ENCODE assay signal across 10 mouse cellular contexts in the genomic region with DNA sequence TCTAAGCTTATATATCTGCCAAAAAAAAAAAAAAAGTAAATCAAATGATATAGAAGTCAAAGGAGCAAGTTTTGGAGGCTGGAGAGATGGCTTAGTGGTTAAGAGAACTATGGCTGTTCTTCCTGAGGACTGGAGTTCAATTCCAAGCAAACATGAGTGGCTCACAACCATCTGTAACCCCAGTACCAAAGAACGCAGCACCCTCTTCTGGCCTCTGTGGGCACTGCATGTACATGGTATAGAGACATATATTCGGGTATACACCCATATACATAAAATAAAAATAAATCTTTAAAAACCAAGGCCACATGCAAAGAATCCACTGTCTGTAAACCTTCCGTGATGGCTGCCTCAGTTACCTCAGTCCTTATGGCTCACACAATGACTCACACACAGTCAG. TPM values are rescaled to one million over a fixed set of nuclear protein-coding genes. Genes with fewer than 3 reads are reported as not detected.
DNase-seq lines count a peak whose midpoint lies in the region; ATAC-seq lines count a peak whose summit lies in the region.
"Had no signal": no experiment of that assay in that cellular context is flagged by ENCODE, and none has a peak within 500 bp of the region (broad histone marks: within the 10 kb centered on the region; RNA-seq: fewer than 3 reads in every experiment).

No protein-coding gene starts in this region.

- no peak overlapping the region for H3K4me2 ChIP-seq in midbrain, embryonic 14.5 days (ENCODE audit: low read length)
- H3K4me2 ChIP-seq in midbrain, embryonic 11.5 days, result no peak overlapping the region
- H3K4me2 ChIP-seq: lung, embryonic 15.5 days had no signal

- H3K36me3 ChIP-seq in midbrain, embryonic 14.5 days (ENCODE audit: control insufficient read depth, insufficient read depth, low read length), result peaks cover 94% of the 10 kb centered on the region
- peaks cover 39% of the 10 kb centered on the region for H3K36me3 ChIP-seq in midbrain, embryonic 11.5 days (ENCODE audit: control insufficient read depth, insufficient read depth, low read length)

- DNase-seq in embryo, embryonic 10 days (ENCODE audit: low spot score), result peak; percentile 48
- no peak for DNase-seq in embryo, embryonic 9.5 days (ENCODE audit: extremely low spot score)
- peak; percentile 28 for DNase-seq in midbrain, embryonic 14.5 days
- DNase-seq in midbrain, embryonic 11.5 days (ENCODE audit: low spot score, missing footprints), result no peak
- DNase-seq in ZHBTc4 (ENCODE audit: low read depth, low spot score), result peak; percentile 73
- DNase-seq in spleen, postnatal 36 days (ENCODE audit: low spot score in 2 of 2), result peak; percentile 36 to 56
- no peak for DNase-seq in gastrocnemius, postnatal 36 days

- no peak overlapping the region for H3K9ac ChIP-seq in midbrain, embryonic 14.5 days (replicated peaks; ENCODE audit: low read length)
- H3K9ac ChIP-seq in midbrain, embryonic 11.5 days (ENCODE audit: low read length), result no peak overlapping the region
- H3K9ac ChIP-seq: lung, embryonic 15.5 days had no signal

- intact Hi-C loops in gastrocnemius, postnatal 36 days (cut with DNase I), result loop anchor here (5.0 kb wide), 2 partner anchors 168 to 188 kb away; no protein-coding TSS in a partner anchor

- H3K4me3 ChIP-seq in midbrain, embryonic 14.5 days (replicated peaks; ENCODE audit: low read depth, low read length), result no peak overlapping the region
- H3K4me3 ChIP-seq in midbrain, embryonic 11.5 days (ENCODE audit: low read depth, low read length), result no peak overlapping the region
- H3K4me3 ChIP-seq: lung, embryonic 15.5 days had no signal

- no peaks in the 10 kb centered on the region for H3K9me3 ChIP-seq in midbrain, embryonic 14.5 days (ENCODE audit: control insufficient read depth, low read length)
- H3K9me3 ChIP-seq in midbrain, embryonic 11.5 days (ENCODE audit: control insufficient read depth, low read length), result no peaks in the 10 kb centered on the region
- H3K9me3 ChIP-seq: lung, embryonic 15.5 days had no signal

- H3K4me1 ChIP-seq in midbrain, embryonic 14.5 days (ENCODE audit: control insufficient read depth, insufficient read depth, low read length), result no peaks in the 10 kb centered on the region
- H3K4me1 ChIP-seq in midbrain, embryonic 11.5 days (ENCODE audit: control insufficient read depth, insufficient read depth, low read length), result no peaks in the 10 kb centered on the region
- H3K4me1 ChIP-seq: lung, embryonic 15.5 days had no signal

- H3K27me3 ChIP-seq in midbrain, embryonic 14.5 days (ENCODE audit: control insufficient read depth, insufficient read depth, low read length), result no peaks in the 10 kb centered on the region
- no peaks in the 10 kb centered on the region for H3K27me3 ChIP-seq in midbrain, embryonic 11.5 days (ENCODE audit: control insufficient read depth, insufficient read depth, low read length)
- H3K27me3 ChIP-seq: lung, embryonic 15.5 days had no signal

- WGBS in midbrain, embryonic 14.5 days, result 91% methylated on average over 3 of the region's 3 CpGs
- 91% methylated on average over 3 of the region's 3 CpGs for WGBS in midbrain, embryonic 11.5 days

- no peak overlapping the region for H3K27ac ChIP-seq in midbrain, embryonic 14.5 days (replicated peaks; ENCODE audit: low read depth, low read length)
- H3K27ac ChIP-seq in midbrain, embryonic 11.5 days (ENCODE audit: low read depth, low read length), result no peak overlapping the region
- H3K27ac ChIP-seq: lung, embryonic 15.5 days had no signal

- no peak for ATAC-seq in midbrain, embryonic 14.5 days (ENCODE audit: low FRiP score, low TSS enrichment)
- no peak for ATAC-seq in midbrain, embryonic 11.5 days (ENCODE audit: low FRiP score)
- no peak for ATAC-seq in frontal cortex, adult (ENCODE audit: low TSS enrichment)
- ATAC-seq: forebrain, embryonic 14.5 days had no signal

RNA-seq across cellular contexts. Expression of gene Usp36, which starts 20.2 kb away (rescaled TPM):
- 11.7 and 13.4 TPM in 2 replicates for polyA plus RNA-seq in midbrain, embryonic 14.5 days (2014; fragmentation: Nextera tagmentation; extraction: Ambion mirVana)
- 8.7 and 9.0 TPM in 2 replicates for polyA plus RNA-seq in midbrain, embryonic 11.5 days (2014; fragmentation: Nextera tagmentation; extraction: Ambion mirVana)
- total RNA-seq in gastrocnemius, postnatal 36 days (2021), result 10 to 100 TPM; 11.1 to 14.7 TPM

RNA-seq across cellular contexts. Expression of gene Cyth1, which starts 21.4 kb away (rescaled TPM):
- polyA plus RNA-seq in midbrain, embryonic 14.5 days (2014; fragmentation: Nextera tagmentation; extraction: Ambion mirVana), result 23.3 and 33.3 TPM in 2 replicates
- polyA plus RNA-seq in midbrain, embryonic 11.5 days (2014; fragmentation: Nextera tagmentation; extraction: Ambion mirVana), result 12.3 and 12.8 TPM in 2 replicates
- total RNA-seq in gastrocnemius, postnatal 36 days (2021), result 10 to 100 TPM; 33.5 to 34.7 TPM

Comparison
In these comparisons a context has a peak if more than half of its experiments do, and no peak if none do; other contexts are left out.
1. DNase-seq: peak in embryo, embryonic 10 days (single experiment), midbrain, embryonic 14.5 days (single experiment), ZHBTc4 (single experiment) and spleen, postnatal 36 days (2 of 2); none in embryo, embryonic 9.5 days (single experiment), midbrain, embryonic 11.5 days (single experiment) and gastrocnemius, postnatal 36 days (0 of 2).